Mouse (Mus musculus): ENCODE results near the gene Gm5565. TPM values are rescaled to one million over a fixed set of nuclear protein-coding genes. Genes with fewer than 3 reads are reported as not detected.

The Gm5565 gene
- polyA plus RNA-seq, 1 experiment: not detected

- DNase-seq (ENCODE audit: low read depth): no peak
- no peak for TF ChIP-seq CTCF (IDR thresholded peaks at IDR 0.05; ENCODE audit: borderline replicate concordance, extremely low read depth, insufficient read depth, insufficient read length)
- no peak for TF ChIP-seq POLR2A (IDR thresholded peaks at IDR 0.05; ENCODE audit: borderline replicate concordance, extremely low read depth, insufficient read depth, insufficient read length, poor library complexity, severe bottlenecking)
Observed at GRCm38 (mm10) chr5:146150454-146150853, 9.9 kb downstream of the Gm5565 start.

DNA sequence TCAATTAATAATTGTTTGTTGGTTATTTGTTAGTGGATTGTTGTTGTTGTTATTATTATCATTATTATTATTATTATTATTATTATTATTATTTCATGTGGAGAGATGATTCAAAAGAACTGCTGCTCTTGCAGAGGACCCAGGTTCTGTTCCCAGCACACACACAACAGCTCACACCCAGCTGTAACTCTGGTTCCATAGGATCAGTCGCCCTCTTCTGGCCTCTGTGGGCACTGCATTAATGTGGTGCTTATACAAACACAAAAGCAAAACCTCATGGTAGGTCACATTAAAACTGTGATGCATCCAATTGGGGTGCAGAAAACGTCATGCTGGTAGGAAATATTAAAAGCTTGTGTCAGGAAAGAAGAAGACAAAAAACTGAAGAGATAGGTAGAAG lies 12.4 kb downstream of the Gm5565 start:
- DNase-seq (ENCODE audit: low read depth): peak; percentile 4
- TF ChIP-seq CTCF (IDR thresholded peaks at IDR 0.05; ENCODE audit: borderline replicate concordance, extremely low read depth, insufficient read depth, insufficient read length): no peak
- TF ChIP-seq POLR2A (IDR thresholded peaks at IDR 0.05; ENCODE audit: borderline replicate concordance, extremely low read depth, insufficient read depth, insufficient read length, poor library complexity, severe bottlenecking): no peak

Other genes with a start within 250 kb of the Gm5565 start
- not detected in 2 replicates for gene Cyp3a25, start 150.9 kb downstream of the Gm5565 start, polyA plus RNA-seq (2012; rRNA removed)
- gene Cyp3a59, start 81.3 kb downstream of the Gm5565 start, polyA plus RNA-seq (2012; rRNA removed): not detected in 2 replicates
- gene Gm6309, start 10.2 kb upstream of the Gm5565 start, polyA plus RNA-seq (2012; rRNA removed): not detected in 2 replicates
- 0.37 and 0.59 TPM in 2 replicates for gene 1700001J03Rik, start 24.8 kb upstream of the Gm5565 start, polyA plus RNA-seq (2012; rRNA removed)
- gene Rnf6, start 61.0 kb upstream of the Gm5565 start, polyA plus RNA-seq (2012; rRNA removed): 16.1 and 16.3 TPM in 2 replicates
- 69.9 and 76.2 TPM in 2 replicates for gene Cdk8, start 70.7 kb upstream of the Gm5565 start, polyA plus RNA-seq (2012; rRNA removed)
- 19.8 and 35.7 TPM in 2 replicates for gene Wasf3, start 224.4 kb upstream of the Gm5565 start, polyA plus RNA-seq (2012; rRNA removed)

Data from brain, embryonic 14.5 days (tissue).